Mouse (Mus musculus): ENCODE data around the gene Spindoc.
A peak's percentile ranks its signal among the peaks of the same experiment; 100 is the strongest.

DNA sequence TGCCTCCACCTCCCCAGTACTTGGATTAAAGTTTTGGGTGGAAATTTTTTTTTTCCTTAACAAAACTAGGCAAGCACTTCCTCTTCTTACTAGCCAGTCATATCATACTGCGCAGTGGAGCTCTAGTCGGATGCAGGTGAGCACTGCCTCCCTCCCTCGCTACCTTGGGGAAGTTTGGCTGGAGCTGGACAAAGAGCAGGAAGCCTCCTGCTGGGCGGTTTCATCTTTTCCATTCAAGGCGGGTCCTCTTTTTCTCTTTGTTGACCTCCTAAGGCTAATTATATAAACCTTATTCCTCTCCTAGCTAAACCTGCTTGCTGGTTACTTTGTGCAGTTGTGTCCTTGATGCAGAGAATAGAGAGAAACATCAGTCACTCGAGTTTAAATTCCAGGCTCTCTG is 29.2 kb downstream of the Spindoc start:
- 0 out of 2 replicates have a peak, but pooled peaks have one; percentile 1 for TF ChIP-seq CTCF (IDR thresholded peaks at IDR 0.05)
- no peak for TF ChIP-seq EP300 (IDR thresholded peaks at IDR 0.05)
